Mouse (Mus musculus): ENCODE measurements around the gene Serpina3b. TPM values are rescaled to one million over a fixed set of nuclear protein-coding genes. Genes with fewer than 3 reads are reported as not detected.
"Not testable (repeated sequence)": the region's sequence is repeated elsewhere in the genome, so short reads cannot be mapped to it uniquely, and the experiment has no call there.

The Serpina3b gene
- total RNA-seq (2021) = 0.18 TPM in 1 of 2 replicates, not detected in the other
- long read RNA-seq = 0 reads

DNA sequence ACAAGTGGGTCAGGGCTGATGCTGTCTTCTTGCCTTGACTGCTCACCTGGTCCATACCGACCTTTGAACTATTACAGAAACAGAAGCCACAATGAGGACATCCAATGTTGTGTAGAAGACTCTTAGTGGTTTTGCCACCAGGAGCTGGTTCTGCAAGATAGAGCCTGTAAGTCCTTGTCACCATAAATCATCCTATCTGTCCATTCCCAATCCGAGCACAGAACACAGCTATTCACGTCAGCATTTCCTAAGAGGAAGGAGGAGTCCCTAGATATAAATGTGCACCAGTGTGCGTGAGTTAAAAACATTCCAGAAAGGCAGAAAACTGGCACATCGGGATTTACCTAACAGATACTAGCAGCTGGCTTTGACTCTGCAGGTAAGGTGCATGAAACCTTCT, at the start of gene Serpina3b:
TSS of gene Serpina3b (plus strand) at position 301 of the 400 bp plus-strand sequence.
- DNase-seq = no peak

DNA sequence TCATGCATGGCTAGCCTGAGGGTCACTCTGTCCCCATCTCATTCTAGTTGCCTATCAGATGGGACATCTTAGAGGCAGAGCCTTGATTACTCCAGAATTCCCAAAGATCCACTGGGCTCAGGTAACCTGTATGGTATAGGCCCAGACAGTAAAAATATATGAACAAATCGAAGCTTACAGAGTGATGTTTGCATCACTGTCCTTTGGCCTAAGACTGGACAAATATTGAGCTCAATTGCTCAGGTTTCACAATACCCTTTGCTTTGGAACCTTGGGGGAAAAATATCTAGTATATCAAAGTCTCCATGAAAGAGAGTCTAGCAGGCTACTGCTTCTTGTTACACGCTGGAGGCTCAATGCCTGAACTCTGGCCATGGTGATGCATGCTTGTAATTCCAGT, 37.7 kb upstream of the Serpina3b start:
- no peak for DNase-seq

DNA sequence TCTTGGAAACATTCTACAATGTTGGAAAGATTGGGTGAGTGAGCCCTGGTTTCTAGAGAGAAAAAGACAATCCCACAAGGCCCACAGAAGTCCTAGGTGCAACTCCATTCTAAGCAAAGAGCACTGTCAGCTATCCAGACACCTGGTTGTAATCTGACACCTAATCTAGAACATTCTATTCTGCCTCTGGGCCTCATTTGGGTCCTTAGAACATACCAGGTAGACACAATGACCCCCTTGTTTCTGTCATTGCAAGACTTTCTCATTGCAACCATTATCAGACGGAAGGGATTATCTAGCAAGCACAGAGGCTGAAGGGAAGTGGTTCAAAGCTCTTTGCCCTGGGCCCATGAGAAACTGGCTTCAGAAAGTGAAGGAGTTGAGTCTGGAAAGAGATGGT, 36.5 kb upstream of the Serpina3b start:
- no peak for DNase-seq

DNA sequence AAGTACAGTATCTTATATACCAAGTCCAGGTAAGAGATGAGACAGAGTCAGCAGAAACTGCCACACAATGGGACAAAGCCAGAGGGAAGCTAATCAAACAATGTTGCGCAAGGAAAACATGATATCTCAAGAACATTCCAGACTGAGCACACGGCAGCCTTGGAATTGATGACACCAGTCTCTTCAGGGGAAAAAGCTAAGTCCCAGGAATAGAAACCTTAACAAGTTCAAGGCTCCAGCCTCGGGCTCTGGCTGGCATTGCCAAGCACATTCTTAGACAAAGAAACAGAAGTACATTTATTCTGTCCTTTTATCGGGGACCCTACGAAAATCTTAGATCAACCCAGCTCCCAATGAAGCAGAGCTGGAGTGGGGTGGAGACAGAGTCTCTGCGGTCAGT, 27.0 kb upstream of the Serpina3b start, which contains the start of gene Serpina5:
TSS of gene Serpina5 (plus strand) at position 346 of the 400 bp plus-strand sequence.
- DNase-seq = no peak

DNA sequence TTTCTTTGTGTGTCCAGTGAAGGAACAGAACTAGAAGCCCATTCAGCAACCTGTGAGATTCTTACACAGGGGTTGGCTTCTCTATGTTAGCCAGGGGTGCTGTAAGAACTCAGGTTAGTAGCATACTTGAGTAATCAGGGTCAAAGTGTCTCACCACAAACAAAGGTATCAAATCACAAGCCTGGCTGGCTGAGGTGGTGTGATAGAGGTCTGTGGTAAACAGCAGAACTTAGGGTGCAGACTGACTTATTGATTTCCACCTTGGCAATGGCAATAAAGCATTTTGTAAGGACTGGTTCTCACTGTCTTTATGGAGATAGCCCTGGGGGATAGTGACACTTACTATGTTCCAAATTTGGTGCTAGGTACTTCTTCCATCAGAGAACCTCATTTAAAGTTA, 21.9 kb upstream of the Serpina3b start:
- no peak for DNase-seq

DNA sequence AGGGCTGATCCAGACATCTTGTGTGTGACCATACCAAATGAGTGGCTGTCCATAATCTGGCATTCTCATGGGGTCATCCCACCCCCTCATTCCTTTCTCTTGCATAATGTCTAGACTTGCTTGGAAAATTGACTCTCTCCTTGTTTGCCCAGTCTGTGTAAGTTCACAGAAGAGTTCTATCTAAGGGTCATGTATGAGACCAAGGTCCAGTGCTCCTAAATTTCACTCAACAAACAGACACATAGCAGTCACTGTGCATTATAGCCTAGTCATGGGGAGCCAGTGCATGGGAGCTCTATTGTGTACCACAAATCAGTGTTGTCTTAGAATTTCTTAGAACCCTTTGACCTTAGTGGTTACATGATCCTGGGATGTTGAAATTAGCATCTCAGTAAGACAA, 20.9 kb upstream of the Serpina3b start:
- no peak for DNase-seq

DNA sequence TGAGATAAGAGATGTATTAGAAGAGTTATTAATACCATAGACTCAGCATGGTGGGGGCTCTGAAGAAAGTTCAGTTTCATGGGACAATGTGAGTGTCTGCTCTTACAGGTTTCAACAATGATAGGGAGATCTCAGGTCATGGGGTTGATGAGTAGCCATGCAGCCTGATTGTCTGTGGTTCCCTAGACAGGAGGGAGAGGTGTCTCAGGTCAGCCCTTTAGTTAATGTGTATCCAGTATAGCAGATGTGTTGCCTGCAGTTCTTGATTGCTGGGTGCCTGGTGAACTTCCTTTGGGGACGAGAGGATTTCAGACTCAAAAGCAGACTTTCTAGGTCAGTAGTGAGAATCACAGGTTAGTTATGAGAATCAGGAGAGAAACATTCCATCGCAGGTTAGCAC, 19.3 kb upstream of the Serpina3b start:
- no peak for DNase-seq

DNA sequence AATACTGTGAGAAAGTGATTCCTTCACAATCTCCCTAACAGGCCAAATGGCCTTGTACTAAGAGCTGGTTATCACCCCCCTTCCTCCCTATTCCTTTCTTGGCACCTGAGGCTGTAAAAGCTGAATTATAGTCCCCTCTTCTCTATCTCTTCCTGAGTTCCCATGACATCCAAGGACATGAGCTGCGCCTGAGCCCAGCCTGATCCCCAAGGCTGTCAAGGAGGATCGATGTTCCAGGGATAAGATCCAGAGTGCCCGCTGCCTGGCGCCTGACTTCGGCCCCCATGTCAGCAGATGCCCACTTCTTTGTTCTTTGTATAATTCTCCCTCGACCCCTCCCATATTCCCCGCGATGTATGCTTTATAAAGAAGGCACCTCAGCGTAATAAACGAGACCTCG, 15.5 kb upstream of the Serpina3b start, which contains the start of gene Serpina3a:
TSS of gene Serpina3a (plus strand) at position 392 of the 400 bp plus-strand sequence.
- not testable (repeated sequence) for DNase-seq

DNA sequence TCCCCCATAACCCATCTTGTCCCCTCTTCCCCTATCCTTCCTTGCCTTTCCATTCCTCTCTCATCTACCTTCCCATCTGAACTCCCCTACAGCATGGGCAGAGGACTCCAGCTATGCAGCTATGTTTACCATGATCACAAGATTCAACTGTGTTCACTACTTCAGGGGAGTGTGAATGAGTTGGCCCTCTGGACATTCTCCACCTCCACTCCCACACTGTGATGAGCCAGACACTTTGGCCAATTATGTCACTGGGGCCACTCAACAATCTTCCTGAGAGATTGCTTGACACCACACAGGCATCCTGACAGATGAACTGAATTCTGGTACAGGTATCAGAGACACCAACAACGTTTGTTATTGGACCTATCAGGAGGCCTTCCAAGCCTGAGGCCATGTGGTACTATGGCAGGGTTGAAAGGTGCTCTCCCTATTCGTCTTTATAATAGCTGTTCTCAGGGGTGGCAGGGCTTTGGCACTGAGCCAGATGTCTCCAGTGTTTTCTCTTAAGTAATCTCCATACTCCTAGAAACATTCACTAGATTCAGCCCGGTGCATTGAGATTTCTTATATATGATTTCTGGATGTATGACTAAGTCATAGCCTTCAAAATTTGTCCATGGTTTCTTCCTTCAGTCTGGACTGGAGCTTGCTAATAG, 12.7 kb upstream of the Serpina3b start:
- DNase-seq = no peak

DNA sequence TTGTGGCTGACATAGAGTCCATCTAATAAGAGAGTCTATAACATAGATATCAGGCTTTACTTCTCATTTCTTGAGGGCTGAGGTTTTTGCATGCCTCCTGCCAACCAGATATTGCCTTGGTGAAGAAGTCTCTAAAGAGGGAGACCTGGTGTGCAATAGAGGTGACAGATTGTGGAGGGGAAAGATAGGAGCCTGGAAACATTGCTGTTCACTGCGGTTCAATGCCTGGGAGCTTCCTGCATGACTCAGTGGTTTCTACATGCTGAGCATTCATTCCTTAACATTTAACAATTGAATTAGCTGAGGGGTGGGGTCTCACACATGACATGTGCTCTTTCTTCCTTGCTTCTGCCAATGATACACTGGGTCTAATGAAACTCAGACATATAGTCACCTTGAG, 4.7 kb upstream of the Serpina3b start:
- DNase-seq = no peak

DNA sequence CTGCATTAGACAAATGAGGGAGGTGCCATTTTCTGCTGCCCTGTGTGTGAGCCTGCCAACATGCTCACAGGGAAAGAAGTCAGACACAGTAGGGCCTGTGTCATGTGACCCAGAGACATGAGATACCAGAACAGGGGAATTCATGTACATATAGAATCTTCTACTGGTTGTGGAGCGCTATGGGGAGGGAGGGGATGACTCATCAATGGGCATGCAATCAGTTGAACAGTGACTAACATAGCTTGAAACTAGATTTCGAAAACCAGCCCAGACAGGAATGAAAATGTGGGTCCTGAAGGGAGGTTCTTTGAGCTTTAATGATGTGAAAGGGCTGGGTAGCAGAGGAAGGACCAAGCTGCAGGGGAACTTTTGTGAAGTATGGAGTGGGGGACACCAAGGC, 3.8 kb upstream of the Serpina3b start:
- no peak for DNase-seq

DNA sequence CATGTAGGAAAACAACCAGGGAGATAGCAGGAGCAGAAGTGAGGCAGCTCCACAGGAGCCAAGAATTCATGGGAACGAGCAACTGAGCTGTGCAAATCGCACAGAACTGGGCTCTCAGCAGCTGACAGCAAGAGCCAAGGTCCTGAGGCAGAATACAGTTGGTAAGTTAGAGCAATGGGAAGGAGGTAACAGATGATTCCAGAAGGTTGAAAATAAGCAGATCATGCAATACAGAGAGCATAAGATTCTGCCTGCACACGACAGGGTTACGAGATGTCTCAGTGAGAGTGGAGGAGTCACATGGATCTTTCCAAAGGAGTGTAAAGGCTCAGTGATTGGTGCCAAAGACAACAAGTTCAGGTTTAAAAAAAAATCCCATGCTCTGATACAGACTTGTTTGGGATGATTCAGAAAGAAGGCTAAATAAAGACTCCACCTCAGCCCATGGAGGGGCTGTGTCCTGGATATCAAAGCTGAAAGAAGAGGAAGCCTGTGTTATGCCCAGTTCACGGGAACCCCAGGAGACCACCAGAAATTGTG, 2.7 kb upstream of the Serpina3b start:
- no peak for DNase-seq

DNA sequence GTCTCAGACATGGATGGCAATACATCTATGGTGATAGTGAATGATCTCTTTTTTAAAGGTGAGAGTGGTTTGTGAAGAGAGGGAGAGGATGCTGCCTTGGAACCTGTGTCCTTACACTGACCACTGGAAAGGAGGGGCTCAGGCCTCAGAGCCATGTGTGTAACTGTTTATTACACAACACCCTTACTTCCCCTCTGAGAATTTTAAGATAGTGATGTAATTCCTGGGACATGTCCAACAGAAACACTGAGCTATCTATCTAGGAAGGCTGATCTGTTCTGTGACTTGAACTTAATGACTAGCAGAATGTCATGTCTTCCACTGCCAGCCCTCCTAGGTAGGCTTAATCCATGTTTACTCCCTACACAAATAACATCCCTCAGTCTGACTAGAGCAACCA, 3.2 kb downstream of the Serpina3b start:
- DNase-seq = no peak

DNA sequence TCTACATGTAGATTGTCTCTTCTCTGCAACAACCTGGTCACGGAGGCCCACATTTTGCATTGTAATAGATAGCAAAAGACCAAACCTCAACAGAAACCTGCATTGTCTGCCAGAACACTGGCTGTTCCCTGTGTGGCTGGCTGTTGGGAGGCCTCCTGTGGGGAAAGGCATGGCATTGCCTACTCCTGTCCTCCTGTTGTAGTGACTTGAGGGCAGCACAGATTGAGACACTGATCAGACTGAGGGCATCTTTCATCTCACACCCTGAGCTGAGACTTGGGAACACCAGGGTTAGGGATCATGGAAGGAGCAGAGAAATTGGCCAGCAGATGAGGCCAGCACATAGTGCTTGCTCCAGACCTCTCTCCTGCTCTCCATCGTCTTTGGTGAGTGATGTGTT, 10.4 kb downstream of the Serpina3b start:
- no peak for DNase-seq

DNA sequence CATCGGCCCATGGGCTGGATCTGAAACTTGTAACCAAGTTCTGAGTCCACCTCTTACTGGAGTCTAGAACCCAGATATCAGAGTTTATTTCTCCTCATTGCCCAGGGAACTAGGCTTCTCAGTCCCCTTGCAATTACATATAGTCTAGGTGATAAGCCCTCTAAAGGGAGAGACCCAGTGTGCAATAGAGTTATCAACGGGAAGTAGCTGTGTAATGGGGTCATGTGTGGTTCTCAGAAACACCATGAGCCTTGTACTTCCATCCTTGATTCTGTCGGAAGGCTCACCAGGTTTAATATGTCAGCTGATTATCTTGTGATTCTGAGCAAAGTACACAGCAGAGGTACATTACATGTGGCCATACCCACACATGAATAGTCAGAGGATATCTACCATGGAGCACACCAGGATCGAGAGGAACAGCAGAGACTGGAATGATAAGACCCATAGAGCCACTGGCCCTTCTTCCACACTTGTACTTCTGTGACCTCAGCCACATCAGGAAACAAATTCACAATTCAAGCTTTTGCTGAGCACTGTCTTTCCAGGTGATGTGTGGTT, 12.8 kb downstream of the Serpina3b start:
- no peak for DNase-seq

DNA sequence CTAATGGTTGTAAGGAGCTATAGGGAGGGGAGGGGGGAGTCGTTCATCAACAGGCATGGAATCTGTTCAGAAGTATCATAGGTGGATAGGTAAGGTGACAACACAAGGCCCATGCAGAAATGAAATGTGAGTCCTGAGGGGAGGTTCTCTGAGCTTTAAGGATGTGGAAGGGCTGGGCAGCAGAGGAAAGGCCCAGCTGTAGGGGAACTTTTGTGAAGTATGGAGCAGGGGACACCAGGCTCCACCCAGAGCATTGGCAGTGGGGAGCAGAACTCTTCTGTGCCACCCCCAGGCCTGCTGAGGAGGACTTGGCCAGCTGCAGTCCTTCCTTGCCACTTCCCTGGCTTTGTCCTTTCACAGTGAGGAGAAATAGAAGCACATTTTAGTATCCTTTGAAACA, 13.7 kb downstream of the Serpina3b start:
- no peak for DNase-seq

DNA sequence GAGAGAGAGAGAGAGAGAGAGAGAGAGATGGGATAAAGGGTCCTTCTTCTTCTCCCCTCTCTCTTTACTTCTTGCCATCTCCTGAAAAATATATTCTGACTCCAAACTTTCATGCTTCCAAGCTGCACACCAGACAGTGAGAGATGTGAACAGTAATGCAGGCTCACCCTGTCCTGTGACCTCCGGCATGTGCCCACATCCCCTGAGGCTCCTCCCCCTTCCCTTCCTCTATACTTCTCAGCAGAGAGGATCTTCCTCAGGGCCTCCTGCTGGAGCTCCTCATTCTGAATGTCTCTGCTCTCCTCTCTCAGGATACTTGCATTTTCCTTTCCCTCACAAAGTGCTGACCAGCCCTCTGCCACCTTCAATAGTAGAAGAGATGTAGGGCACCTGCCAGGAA, 14.6 kb downstream of the Serpina3b start:
- no peak for DNase-seq

DNA sequence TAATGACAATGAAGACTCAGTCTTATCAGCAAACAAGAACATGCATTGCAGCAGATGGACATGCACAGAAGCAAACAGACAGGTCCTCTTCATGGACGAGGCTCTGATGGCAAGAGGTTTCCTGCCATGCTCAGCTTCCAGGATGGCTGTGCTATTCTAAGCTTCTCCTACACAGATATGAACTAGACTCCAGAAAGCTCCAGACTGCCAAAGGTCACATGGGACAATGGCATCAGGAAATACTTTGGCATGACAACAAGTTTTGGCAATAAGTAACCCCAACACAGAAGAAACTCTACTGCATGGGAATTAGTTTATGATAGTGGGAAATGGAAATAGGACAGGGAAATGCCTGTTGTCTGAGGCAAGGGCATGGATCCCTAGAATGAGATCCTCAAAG, 15.5 kb downstream of the Serpina3b start:
- no peak for DNase-seq

DNA sequence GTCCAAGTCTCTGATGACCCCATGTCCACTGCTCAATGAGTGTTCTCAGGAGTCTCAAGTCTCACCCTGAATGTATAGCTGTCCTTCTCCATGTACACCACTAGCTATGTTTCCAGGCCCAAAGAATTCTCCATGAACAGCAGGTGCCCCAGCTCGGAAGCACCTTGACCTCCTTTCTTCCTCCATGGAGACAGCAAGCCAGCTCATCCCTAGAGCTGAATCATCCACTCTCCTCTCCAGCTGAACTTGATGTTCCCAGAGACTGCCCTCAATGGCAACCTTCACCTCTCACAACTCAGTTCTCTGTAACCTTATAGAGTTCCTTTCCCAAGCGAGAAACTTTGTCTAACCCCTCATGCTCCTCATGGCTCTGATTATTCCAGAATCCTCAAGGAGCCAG, 17.8 kb downstream of the Serpina3b start:
- no peak for DNase-seq

DNA sequence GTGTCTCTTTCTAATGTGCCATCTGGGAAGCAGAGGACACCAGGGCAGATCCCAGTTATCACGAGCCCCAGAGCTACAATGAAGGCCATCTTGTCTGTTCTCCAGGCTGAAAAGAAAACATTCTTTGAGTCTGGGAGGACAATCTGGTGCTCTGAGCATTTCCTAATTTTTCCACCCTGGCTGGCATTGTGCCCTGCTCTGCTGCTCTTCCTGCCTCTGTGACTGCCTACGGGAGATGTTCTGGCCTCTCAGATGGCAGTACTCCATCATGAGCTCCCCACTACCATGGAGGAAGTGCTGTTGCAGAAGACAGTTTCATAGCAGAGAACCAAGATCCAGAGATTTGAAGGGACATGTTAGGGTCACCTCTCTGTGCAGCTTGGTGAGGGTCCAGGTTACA, 24.2 kb downstream of the Serpina3b start:
- DNase-seq = no peak

DNA sequence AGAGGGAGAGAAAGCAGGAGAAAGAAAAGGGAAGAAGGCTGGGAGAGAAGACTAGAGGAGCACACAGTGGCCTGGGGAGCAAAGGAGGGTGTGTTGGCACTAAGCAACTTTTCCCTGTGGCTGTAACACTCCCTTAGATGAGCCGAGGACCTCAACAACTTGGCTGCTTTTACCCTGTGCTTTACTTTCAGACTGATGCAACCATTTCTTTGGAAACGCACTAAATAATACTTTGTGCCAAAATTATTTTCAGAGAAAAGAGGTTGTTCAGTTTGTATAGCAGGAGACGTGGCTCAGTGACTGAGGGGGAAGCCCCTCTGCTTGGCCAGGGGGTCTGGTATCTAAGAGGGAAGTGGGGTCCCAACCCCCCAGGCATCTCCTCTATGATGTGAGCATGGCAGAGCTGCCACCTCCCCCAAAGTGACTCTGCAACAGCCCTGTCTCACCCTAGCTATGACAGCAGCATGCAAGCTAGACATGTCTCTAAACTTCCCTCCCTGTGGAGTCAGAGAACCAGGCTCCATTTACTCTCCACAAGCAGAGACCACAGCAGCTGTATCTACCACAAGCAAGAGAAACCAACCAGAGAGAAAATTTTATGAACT, 25.3 kb downstream of the Serpina3b start:
- DNase-seq = no peak

DNA sequence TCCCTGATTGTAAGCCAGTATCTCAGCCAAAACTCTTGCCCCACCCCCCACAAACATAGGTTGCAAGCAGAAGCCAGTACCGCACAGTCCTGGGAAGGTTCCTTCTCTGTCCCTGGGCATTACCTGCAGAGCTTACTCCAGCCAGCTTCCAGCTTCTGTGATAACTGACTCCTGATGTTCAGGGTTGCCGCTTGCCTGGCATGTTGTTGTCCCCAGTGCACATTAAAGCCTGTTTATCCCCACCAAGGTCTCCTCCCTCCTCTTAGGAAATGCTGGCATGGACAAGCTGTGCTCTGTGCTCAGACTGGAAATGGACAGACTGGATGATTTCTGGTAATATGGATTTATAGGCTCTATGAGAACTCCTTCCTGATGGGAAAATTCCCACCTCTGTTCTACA, 25.9 kb downstream of the Serpina3b start, which contains the start of gene Serpina3c:
TSS of gene Serpina3c (minus strand) at position 215 of the 400 bp plus-strand sequence.
- DNase-seq = no peak

DNA sequence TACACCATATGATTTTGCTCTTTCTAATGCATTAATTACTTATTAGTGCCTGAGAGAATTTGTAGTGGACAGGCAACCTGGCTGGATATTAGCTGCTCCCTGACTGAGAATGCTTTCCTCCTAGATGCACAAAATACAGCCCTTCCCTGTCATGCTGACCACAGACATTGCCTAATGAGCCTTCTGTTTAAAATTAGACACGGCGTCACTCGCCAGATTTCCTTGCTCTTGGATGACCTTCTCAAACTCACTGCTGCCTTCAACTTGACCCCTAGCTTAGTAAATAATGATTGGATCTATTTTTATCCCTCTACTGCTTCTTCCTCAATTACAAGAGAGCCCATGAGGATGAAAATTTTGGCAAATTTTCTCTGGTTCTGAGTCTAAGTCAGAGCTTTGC, 47.0 kb downstream of the Serpina3b start:
- no peak for DNase-seq
